Mouse (Mus musculus): ENCODE results near the gene Smyd3.

DNA sequence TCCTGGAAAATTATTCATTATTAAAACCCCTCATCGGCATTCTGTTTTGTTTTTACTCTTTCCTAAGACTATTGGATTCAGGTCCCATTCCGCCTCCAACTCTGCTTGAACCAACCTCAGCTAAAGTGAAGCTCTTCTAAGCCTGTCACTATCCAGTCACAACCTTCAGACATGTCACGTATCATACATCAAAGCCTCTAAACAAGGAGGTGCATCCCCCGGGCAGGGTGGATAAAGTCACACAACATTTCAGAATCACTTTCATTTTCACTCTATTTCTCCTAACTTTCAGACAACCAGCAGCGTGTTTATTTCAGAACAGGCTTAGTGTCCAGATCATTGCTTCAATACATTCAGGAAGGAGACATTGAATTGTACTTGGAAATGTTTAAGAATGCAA is 387.8 kb downstream of the Smyd3 start:
- TF ChIP-seq POLR2A (IDR thresholded peaks at IDR 0.05; ENCODE audit: borderline replicate concordance, low read depth, low read length) (no peak), CTCF (IDR thresholded peaks at IDR 0.05; ENCODE audit: low read depth, low read length) (no peak)

All from bone marrow macrophage, adult 2 months (primary cell).